Mouse (Mus musculus) Patski (cell line): ENCODE data around the gene Gm11549. TPM values are rescaled to one million over a fixed set of nuclear protein-coding genes. Genes with fewer than 3 reads are reported as not detected.

Experiments
- ATAC-seq: fragments of 100-300 bp; one replicate; pipeline ENCODE4 v1.8.0; 2021
- CTCF ChIA-PET: fragments of 350-600 bp; sonication (Branson Sonifier 250); formaldehyde crosslinking; loops from one replicate; lab custom pipeline; 2022; ENCODE audit warnings: inconsistent platforms; lab: Charles Lee
- POLR2A ChIA-PET: fragments of 350-600 bp; sonication (Branson Sonifier 250); formaldehyde crosslinking; loops from one replicate; lab custom pipeline; 2022; ENCODE audit warnings: antibody characterized with exemption, inconsistent platforms; lab: Charles Lee
- DNase-seq: peaks from one replicate; pipeline ENCODE4 v3.0.0-alpha.2; 2011; ENCODE audit warnings: low read depth, low spot score
- H3K27me3 ChIP-seq: fragments of 371-371 bp; one replicate; pipeline ENCODE4 v1.5.1; 2021
- CTCF ChIP-seq: fragments of 100-300 bp; IDR thresholded peaks from one replicate; pipeline ENCODE4 v1.5.1; 2021
- in situ Hi-C: fragments of 300-500 bp; cut with MboI; formaldehyde crosslinking; loops from 3 replicates; pipeline ENCODE4 v1.11.1; 2018; ENCODE audit warnings: low pct_unique_long_range_greater_than_20kb, mixed read lengths
- polyA plus RNA-seq: library from polyadenylated mRNA; unstranded; gene quantifications from one replicate; pipeline ENCODE4 v1.2.3, GENCODE M21; 2021

Gm11549 gene
- polyA plus RNA-seq, 1 experiment from 2014 or later = not detected

- ChIA-PET CTCF (interaction anchor here (0.8 to 8.5 kb wide), 5 partner anchors 9 to 61 kb away, joined by 3 to 115 read pairs (median 3); no protein-coding TSS in a partner anchor), POLR2A (interaction anchor here (2.1 kb wide), 1 partner anchor 9 kb away, joined by 5 read pairs; no protein-coding TSS in a partner anchor)
- no peaks in the 10 kb centered on the region for H3K27me3 ChIP-seq
- ATAC-seq (no peak), DNase-seq (no peak)
- in situ Hi-C loops = no loop called here
- TF ChIP-seq CTCF = no peak
Observed at GRCm38 (mm10) chr3:36486881-36487280, 34.7 kb downstream of the Gm11549 start.

GRCm38 (mm10) chr3:36486176-36486575, 35.4 kb downstream of the Gm11549 start:
- DNase-seq (no peak), ATAC-seq (no peak)
- CTCF ChIA-PET = interaction anchor here (0.8 to 8.5 kb wide), 5 partner anchors 9 to 40 kb away, joined by 3 to 115 read pairs (median 4); no protein-coding TSS in a partner anchor
- no peaks in the 10 kb centered on the region for H3K27me3 ChIP-seq
- POLR2A ChIA-PET = interaction anchor here (0.6 to 2.1 kb wide), 2 partner anchors 9 to 12 kb away, joined by 3 to 5 read pairs; no protein-coding TSS in a partner anchor
- no peak for TF ChIP-seq CTCF
- in situ Hi-C loops = no loop called here

GRCm38 (mm10) chr3:36484292-36484691, 37.3 kb downstream of the Gm11549 start:
- TF ChIP-seq CTCF = no peak
- POLR2A ChIA-PET = interaction anchor here (1.1 to 1.2 kb wide), 2 partner anchors 11 to 24 kb away, joined by 3 to 7 read pairs; no protein-coding TSS in a partner anchor
- CTCF ChIA-PET = interaction anchor here (1.5 to 8.5 kb wide), 4 partner anchors 10 to 38 kb away, joined by 3 to 115 read pairs (median 6); no protein-coding TSS in a partner anchor

DNA sequence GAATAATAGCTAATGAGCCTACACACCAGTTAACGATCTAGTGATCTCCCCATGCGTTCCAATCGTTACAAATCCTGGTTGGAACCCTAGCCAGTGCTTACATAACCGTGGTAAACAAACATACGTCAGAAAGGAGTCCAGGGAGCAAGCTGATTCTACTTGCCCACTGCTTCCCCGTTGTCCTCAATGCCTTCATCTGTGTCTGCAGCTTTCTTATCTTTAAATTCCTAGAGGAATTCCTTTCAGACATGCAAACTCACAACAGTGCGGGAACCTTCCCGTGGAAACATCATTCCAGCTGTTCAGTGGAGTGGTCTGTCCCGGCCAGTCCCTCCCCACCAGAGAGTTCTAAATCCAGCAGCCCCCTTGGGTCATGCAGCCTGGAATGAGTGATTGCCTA, 38.7 kb downstream of the Gm11549 start:
- TF ChIP-seq CTCF = no peak
- DNase-seq = no peak
- POLR2A ChIA-PET = no interaction called here
- in situ Hi-C loops = no loop called here
- no peaks in the 10 kb centered on the region for H3K27me3 ChIP-seq
- CTCF ChIA-PET = interaction anchor here (0.9 to 8.5 kb wide), 7 partner anchors 8 to 37 kb away, joined by 3 to 115 read pairs (median 6); no protein-coding TSS in a partner anchor
- no peak for ATAC-seq

More at GRCm38 (mm10) chr3:36484292-36484691, 37.3 kb downstream of the Gm11549 start:
- no peak for DNase-seq
- in situ Hi-C loops = no loop called here
- no peak for ATAC-seq
- no peaks in the 10 kb centered on the region for H3K27me3 ChIP-seq

- in situ Hi-C loops = no loop called here
- H3K27me3 ChIP-seq = no peaks in the 10 kb centered on the region
- DNase-seq (peak; percentile 89), ATAC-seq (peak; percentile 97)
- ChIA-PET CTCF (interaction anchor here (0.7 to 8.5 kb wide), 5 partner anchors 9 to 35 kb away, joined by 3 to 115 read pairs (median 5); no protein-coding TSS in a partner anchor), POLR2A (no interaction called here)
- no peak for TF ChIP-seq CTCF
Observed at GRCm38 (mm10) chr3:36481776-36482193, 39.8 kb downstream of the Gm11549 start.

- POLR2A ChIA-PET = interaction anchor here (1.1 to 1.4 kb wide), 2 partner anchors 9 to 32 kb away, joined by 3 read pairs; no protein-coding TSS in a partner anchor
- H3K27me3 ChIP-seq = no peaks in the 10 kb centered on the region
- no peak for ATAC-seq
- in situ Hi-C loops = no loop called here
- no peak for TF ChIP-seq CTCF
- CTCF ChIA-PET = interaction anchor here (0.9 to 8.5 kb wide), 4 partner anchors 10 to 34 kb away, joined by 3 to 115 read pairs (median 4); no protein-coding TSS in a partner anchor
- no peak for DNase-seq
Observed at GRCm38 (mm10) chr3:36480486-36480885, 41.1 kb downstream of the Gm11549 start.

DNA sequence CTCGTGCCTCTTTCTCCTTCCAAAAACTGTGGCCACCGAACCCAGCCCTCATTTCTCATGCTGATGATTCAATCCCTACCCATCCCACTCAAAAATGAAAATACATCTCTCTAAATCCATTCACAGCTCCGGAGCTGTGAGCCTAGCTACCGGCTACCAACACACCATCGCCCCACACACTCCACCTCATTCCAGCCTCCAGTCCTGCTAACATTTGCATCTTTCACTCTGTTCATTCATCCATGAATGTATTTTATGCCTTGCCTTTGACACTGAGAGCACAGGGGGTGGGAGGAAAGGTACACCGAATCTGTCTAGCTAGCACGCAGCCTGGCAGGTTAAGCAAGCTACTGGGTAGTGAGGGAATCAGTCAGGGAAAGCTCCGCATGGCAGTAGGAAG, 42.8 kb downstream of the Gm11549 start:
- H3K27me3 ChIP-seq = no peaks in the 10 kb centered on the region
- POLR2A ChIA-PET = no interaction called here
- CTCF ChIA-PET = interaction anchor here (2.1 to 8.3 kb wide), 2 partner anchors 16 to 18 kb away, joined by 6 to 100 read pairs; no protein-coding TSS in a partner anchor
- DNase-seq (no peak), ATAC-seq (no peak)
- in situ Hi-C loops = no loop called here
- TF ChIP-seq CTCF = no peak

GRCm38 (mm10) chr3:36476261-36477155, 45.1 kb downstream of the Gm11549 start:
- ChIA-PET POLR2A (interaction anchor here (0.8 to 4.7 kb wide), 6 partner anchors 11 to 1257 kb away, joined by 3 to 32 read pairs (median 4); no protein-coding TSS in a partner anchor), CTCF (interaction anchor here (1.0 to 8.3 kb wide), 8 partner anchors 9 to 30 kb away, joined by 3 to 100 read pairs (median 4); no protein-coding TSS in a partner anchor)
- DNase-seq (no peak), ATAC-seq (no peak)
- in situ Hi-C loops = no loop called here
- no peak for TF ChIP-seq CTCF
- no peaks in the 10 kb centered on the region for H3K27me3 ChIP-seq

DNA sequence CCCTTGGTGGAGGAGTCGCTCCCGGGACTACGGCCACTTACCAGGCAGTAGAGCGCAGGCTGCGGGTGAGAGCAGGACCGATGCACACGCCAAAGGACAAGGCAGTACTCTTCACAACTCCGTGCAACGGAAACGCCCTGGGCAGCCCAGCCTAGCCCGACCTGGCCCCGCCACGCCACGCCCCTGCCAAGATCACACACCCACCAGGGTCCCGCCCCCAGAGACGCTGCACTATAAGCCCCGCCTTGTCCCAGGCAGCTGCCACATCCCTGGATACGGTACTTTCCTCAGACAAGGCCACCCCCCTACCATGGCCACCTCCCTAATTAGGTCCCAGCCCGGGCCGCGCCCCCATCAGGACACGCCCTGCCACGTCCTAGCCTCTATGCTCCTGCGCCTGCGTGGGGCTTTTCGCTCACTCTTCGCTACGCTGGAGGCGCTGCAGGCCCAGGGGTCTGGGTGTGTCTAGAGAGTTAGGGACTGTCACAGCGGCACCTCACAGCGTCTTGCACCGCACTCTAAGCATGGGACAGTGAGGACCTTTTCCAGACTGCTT, 46.0 kb downstream of the Gm11549 start, which contains the start of the genes Anxa5 and 1810062G17Rik:
Anxa5 (minus strand) TSS at position 363 of the 556 bp plus-strand sequence.
1810062G17Rik (plus strand) TSS at position 406 of the 556 bp plus-strand sequence.
- no peak for TF ChIP-seq CTCF
- ATAC-seq (peak; percentile 97), DNase-seq (peak; percentile 95)
- CTCF ChIA-PET = interaction anchor here (1.0 to 8.3 kb wide), 4 partner anchors 9 to 29 kb away, joined by 3 to 100 read pairs (median 4); no protein-coding TSS in a partner anchor
- POLR2A ChIA-PET = interaction anchor here (0.8 to 4.7 kb wide), 5 partner anchors 10 to 1257 kb away, joined by 3 to 32 read pairs (median 5); no protein-coding TSS in a partner anchor
- in situ Hi-C loops = no loop called here
- H3K27me3 ChIP-seq = no peaks in the 10 kb centered on the region
